Mouse (Mus musculus) neural tube, embryonic 15.5 days (tissue): ENCODE measurements around the gene Pcnp. TPM values are rescaled to one million over a fixed set of nuclear protein-coding genes. Genes with fewer than 3 reads are reported as not detected.
"Not testable (repeated sequence)": the region's sequence is repeated elsewhere in the genome, so short reads cannot be mapped to it uniquely, and the experiment has no call there.

Source experiments
- ATAC-seq: fragments of 200-750 bp; cut with Nextera tagmentation; 2 replicates; pipeline ENCODE4 v1.8.0; 2017; ENCODE audit warnings: mild to moderate bottlenecking, moderate TSS enrichment, moderate library complexity; ENCODE audit not compliant: low FRiP score
- H3K27ac ChIP-seq: fragments of 300-500 bp; sonication (generic); replicated peaks from 2 replicates; pipeline ENCODE4 v1.5.1; 2015; ENCODE audit warnings: mild to moderate bottlenecking, inconsistent platforms
- H3K27me3 ChIP-seq: fragments of 300-500 bp; sonication (generic); replicated peaks from 2 replicates; pipeline ENCODE4 v1.6.1; 2015; ENCODE audit warnings: inconsistent platforms
- H3K36me3 ChIP-seq: fragments of 300-500 bp; sonication (generic); 2 replicates; pipeline ENCODE4 v1.6.1; 2015; ENCODE audit warnings: inconsistent platforms
- H3K4me1 ChIP-seq: fragments of 300-500 bp; sonication (generic); 2 replicates; pipeline ENCODE4 v1.6.1; 2015; ENCODE audit warnings: inconsistent platforms
- H3K4me2 ChIP-seq: fragments of 300-500 bp; sonication (generic); 2 replicates; pipeline ENCODE4 v1.6.1; 2015; ENCODE audit warnings: inconsistent platforms, mild to moderate bottlenecking, moderate library complexity
- H3K4me3 ChIP-seq: fragments of 300-500 bp; sonication (generic); replicated peaks from 2 replicates; pipeline ENCODE4 v1.5.1; 2015; ENCODE audit warnings: mild to moderate bottlenecking, inconsistent platforms
- H3K9ac ChIP-seq: fragments of 300-500 bp; sonication (generic); replicated peaks from 2 replicates; pipeline ENCODE4 v1.6.1; 2015; ENCODE audit warnings: mild to moderate bottlenecking, inconsistent platforms
- H3K9me3 ChIP-seq: fragments of 300-500 bp; sonication (generic); replicated peaks from 2 replicates; pipeline ENCODE4 v1.6.1; 2016; ENCODE audit warnings: inconsistent platforms
- WGBS: fragments of 180-500 bp; shearing (Covaris S2); methylation state at CpG from one replicate; pipeline ENCODE4 v1.1.7; 2015; ENCODE audit warnings: mixed read lengths; 5-methylcytosine and 5-hydroxymethylcytosine counted together
- polyA plus RNA-seq: library from polyadenylated mRNA; unstranded; fragments of >200 nt; fragmentation: Nextera tagmentation; extraction: Ambion mirVana; gene quantifications from 2 replicates; pipeline ENCODE4 v1.2.1, GENCODE M21; 2015

The Pcnp gene
- polyA plus RNA-seq, result 193 and 199 TPM in 2 replicates

- Histone ChIP-seq H3K9ac (peak within 1 kb of the TSS; percentile 94), H3K4me2 (peak within 1 kb of the TSS; percentile 75), H3K4me3 (peak within 1 kb of the TSS; percentile 89), H3K36me3 (peaks cover 27% of the 10 kb centered on the region), H3K4me1 (peaks cover 27% of the 10 kb centered on the region), H3K9me3 (no peaks in the 10 kb centered on the region), H3K27me3 (no peaks in the 10 kb centered on the region), H3K27ac (peak within 1 kb of the TSS; percentile 93)
- peak; percentile 99 for ATAC-seq
- under 1% methylated on average over 39 of the region's 39 CpGs for WGBS
These were observed at the start of gene Pcnp for GRCm38 (mm10) chr16:56029661-56030082. Gene Pcnp, minus strand, starts transcription at chr16:56029739.

DNA sequence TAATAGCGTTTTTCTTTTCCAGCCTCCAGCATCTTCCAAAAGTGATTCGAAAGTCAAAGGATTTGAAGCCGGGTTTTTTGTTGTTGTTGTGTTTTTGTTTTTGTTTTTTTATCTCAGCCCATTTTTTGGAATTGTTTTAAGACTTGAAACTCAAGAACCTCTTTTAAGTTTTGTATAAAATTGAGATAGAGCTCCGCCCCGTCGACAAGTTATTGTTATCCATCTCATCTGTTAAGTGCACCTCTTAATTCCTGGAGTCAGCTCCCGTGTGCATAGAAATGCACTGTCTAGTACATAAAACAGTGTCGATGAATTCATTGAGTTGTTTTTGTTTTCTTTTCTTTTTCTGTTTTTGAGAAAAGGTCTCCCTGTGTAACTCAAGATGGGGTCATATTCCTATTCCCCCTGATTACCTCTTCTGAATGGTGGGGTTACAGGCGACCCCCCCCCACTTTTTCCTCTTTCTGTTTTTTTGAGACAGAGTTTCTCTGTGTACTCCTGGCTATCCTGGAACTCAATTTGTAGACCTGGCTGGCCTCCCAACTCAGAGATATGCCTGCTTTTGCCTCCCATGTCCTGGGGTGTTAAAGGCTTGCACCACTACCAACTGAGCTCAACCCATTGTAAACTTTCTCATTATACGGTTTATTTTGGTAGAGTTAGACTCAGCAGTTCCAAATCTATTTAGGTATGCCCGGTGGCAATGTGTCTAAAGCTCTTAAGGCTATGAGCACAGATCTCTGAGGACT lies 46.8 kb upstream of the Pcnp start:
- no peak for ATAC-seq
- Histone ChIP-seq H3K9me3 (no peaks in the 10 kb centered on the region), H3K4me3 (peak overlapping the region; percentile 85), H3K27ac (peak overlapping the region; percentile 98), H3K4me1 (peaks cover 27% of the 10 kb centered on the region), H3K4me2 (peak overlapping the region; percentile 63), H3K9ac (peak overlapping the region; percentile 78), H3K27me3 (no peaks in the 10 kb centered on the region), H3K36me3 (no peaks in the 10 kb centered on the region)
- WGBS, result 8% methylated on average over 11 of the region's 11 CpGs

GRCm38 (mm10) chr16:56075222-56076111 lies 45.9 kb upstream of the Pcnp start:
- peak overlapping the region; percentile 63 for H3K4me2 ChIP-seq
- peak overlapping the region; percentile 85 for H3K4me3 ChIP-seq
- H3K9me3 ChIP-seq, result no peaks in the 10 kb centered on the region
- peak overlapping the region; percentile 98 for H3K27ac ChIP-seq
- no peaks in the 10 kb centered on the region for H3K36me3 ChIP-seq
- H3K4me1 ChIP-seq, result peaks cover 27% of the 10 kb centered on the region
- peak; percentile 92 for ATAC-seq
- peak overlapping the region; percentile 78 for H3K9ac ChIP-seq
- 0% methylated on average over 41 of the region's 66 CpGs for WGBS
- H3K27me3 ChIP-seq, result no peaks in the 10 kb centered on the region

GRCm38 (mm10) chr16:56074565-56074964 lies 45.0 kb upstream of the Pcnp start:
- H3K36me3 ChIP-seq, result no peaks in the 10 kb centered on the region
- peaks cover 27% of the 10 kb centered on the region for H3K4me1 ChIP-seq
- no peaks in the 10 kb centered on the region for H3K27me3 ChIP-seq
- WGBS, result 77% methylated on average over 5 of the region's 5 CpGs
- H3K4me2 ChIP-seq, result peak overlapping the region; percentile 63; the same call in 1 of the 2 replicates
- peak overlapping the region; percentile 98 for H3K27ac ChIP-seq
- ATAC-seq, result peak; percentile 16; the same call in 1 of the 2 replicates
- no peaks in the 10 kb centered on the region for H3K9me3 ChIP-seq
- H3K4me3 ChIP-seq, result peak overlapping the region; percentile 85; the same call in 1 of the 2 replicates
- H3K9ac ChIP-seq, result no peak overlapping the region

GRCm38 (mm10) chr16:56074122-56074521 lies 44.6 kb upstream of the Pcnp start:
- no peaks in the 10 kb centered on the region for H3K9me3 ChIP-seq
- H3K36me3 ChIP-seq, result no peaks in the 10 kb centered on the region
- H3K27ac ChIP-seq, result no peak overlapping the region
- no peak for ATAC-seq
- no peak overlapping the region for H3K4me2 ChIP-seq
- H3K27me3 ChIP-seq, result no peaks in the 10 kb centered on the region
- WGBS, result 93% methylated on average over 1 of the region's 1 CpGs
- H3K4me3 ChIP-seq, result no peak overlapping the region
- H3K4me1 ChIP-seq, result peaks cover 27% of the 10 kb centered on the region
- no peak overlapping the region for H3K9ac ChIP-seq

- WGBS, result 94% methylated on average over 6 of the region's 6 CpGs
These were observed 43.6 kb upstream of the Pcnp start for GRCm38 (mm10) chr16:56073150-56073549.

GRCm38 (mm10) chr16:56072533-56072932 lies 43.0 kb upstream of the Pcnp start:
- ATAC-seq, result no peak
- no peaks in the 10 kb centered on the region for H3K27me3 ChIP-seq
- H3K9me3 ChIP-seq, result no peaks in the 10 kb centered on the region
- no peak overlapping the region for H3K4me3 ChIP-seq
- no peaks in the 10 kb centered on the region for H3K36me3 ChIP-seq
- peaks cover 20% of the 10 kb centered on the region for H3K4me1 ChIP-seq
- no peak overlapping the region for H3K4me2 ChIP-seq
- H3K9ac ChIP-seq, result no peak overlapping the region
- 80% methylated on average over 6 of the region's 6 CpGs for WGBS
- H3K27ac ChIP-seq, result no peak overlapping the region

More at GRCm38 (mm10) chr16:56073150-56073549, 43.6 kb upstream of the Pcnp start:
- not testable (repeated sequence) for ATAC-seq, H3K4me3 ChIP-seq, H3K9ac ChIP-seq, H3K9me3 ChIP-seq, H3K27ac ChIP-seq, H3K4me2 ChIP-seq, H3K27me3 ChIP-seq, H3K36me3 ChIP-seq
- H3K4me1 ChIP-seq, result peaks cover 24% of the 10 kb centered on the region

DNA sequence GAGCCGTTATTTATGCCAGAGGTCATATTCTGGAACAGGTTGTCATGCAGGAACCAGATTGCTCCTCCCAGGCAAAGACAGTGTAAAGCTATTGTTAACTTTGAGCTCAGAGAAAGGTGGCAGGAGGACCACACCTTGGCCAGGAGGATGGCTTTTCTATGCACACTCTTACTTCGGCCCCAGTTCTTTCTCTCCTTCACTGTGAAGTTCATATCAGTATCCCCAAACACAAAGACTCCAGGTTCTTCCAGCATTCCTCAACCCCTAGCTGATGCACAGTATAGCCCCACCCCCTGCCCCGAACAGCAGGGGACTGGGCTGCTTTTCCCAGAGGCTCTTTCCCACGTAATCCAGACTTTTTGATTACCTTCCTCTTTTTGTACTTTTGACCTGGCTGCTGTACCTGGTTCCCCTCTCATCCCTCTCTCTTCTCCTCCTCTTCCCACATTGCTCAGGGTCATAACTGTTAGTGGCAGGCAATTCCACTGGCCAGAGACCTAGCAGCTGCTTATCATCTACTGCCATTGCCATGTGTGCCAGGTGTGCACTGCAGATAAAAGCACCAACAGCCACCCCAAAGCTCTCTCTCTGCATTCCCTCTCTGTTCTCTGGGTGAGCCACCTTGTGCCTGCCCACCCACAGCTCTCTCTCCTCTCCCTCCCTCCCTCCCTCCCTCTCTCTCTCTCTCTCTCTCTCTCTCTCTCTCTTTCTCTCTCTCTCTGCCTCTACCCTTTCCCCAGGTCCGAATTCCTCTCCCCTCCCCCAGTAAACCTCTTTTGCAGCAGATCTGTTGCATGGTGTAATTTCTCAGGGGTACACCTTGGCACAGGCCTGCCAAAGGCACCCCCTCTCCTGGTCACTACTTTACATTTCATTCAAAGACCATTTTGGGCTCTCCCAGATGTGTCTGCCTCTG lies 42.0 kb upstream of the Pcnp start:
- Histone ChIP-seq H3K27me3 (no peaks in the 10 kb centered on the region), H3K4me2 (no peak overlapping the region), H3K36me3 (no peaks in the 10 kb centered on the region), H3K4me1 (peaks cover 12% of the 10 kb centered on the region), H3K4me3 (no peak overlapping the region), H3K9ac (no peak overlapping the region), H3K9me3 (no peaks in the 10 kb centered on the region), H3K27ac (no peak overlapping the region)
- WGBS, result 43% methylated on average over 5 of the region's 5 CpGs
- ATAC-seq, result no peak

GRCm38 (mm10) chr16:56068523-56069070 lies 39.1 kb upstream of the Pcnp start:
- H3K4me3 ChIP-seq, result no peak overlapping the region
- 92% methylated on average over 6 of the region's 6 CpGs for WGBS
- no peaks in the 10 kb centered on the region for H3K27me3 ChIP-seq
- no peaks in the 10 kb centered on the region for H3K4me1 ChIP-seq
- no peak overlapping the region for H3K4me2 ChIP-seq
- H3K36me3 ChIP-seq, result no peaks in the 10 kb centered on the region
- no peaks in the 10 kb centered on the region for H3K9me3 ChIP-seq
- no peak for ATAC-seq
- no peak overlapping the region for H3K27ac ChIP-seq
- no peak overlapping the region for H3K9ac ChIP-seq

DNA sequence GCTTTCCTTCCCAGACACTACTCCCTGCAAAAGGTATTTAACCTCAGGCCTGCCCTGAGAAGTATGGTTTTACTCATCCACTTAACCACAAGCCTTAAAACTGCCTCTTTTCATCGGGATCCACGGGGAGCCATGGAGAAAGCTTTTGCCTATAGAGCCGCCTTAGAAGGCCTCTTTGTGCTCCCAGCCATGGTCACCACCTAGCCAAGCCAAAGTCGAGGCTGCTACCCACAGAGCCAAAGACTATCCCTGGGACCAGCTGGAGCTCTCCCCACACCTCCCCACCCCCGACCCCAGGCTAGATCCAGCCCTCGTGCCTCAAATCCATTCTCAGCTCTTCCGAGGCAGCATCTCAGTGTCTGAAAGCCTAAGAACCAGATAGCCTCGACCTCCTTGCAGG lies 36.6 kb upstream of the Pcnp start:
- H3K9me3 ChIP-seq, result no peaks in the 10 kb centered on the region
- no peaks in the 10 kb centered on the region for H3K27me3 ChIP-seq
- H3K4me2 ChIP-seq, result no peak overlapping the region
- no peak for ATAC-seq
- no peaks in the 10 kb centered on the region for H3K36me3 ChIP-seq
- 50% methylated on average over 8 of the region's 8 CpGs for WGBS
- no peak overlapping the region for H3K4me3 ChIP-seq
- H3K9ac ChIP-seq, result no peak overlapping the region
- no peaks in the 10 kb centered on the region for H3K4me1 ChIP-seq
- no peak overlapping the region for H3K27ac ChIP-seq
